Mouse (Mus musculus): ENCODE measurements at regions not wholly inside any gene's neighbourhood (a gene's known extent, or its start where the extent isn't known, plus 50 kb on each side); places are given as distances from the start of the nearest gene placed in this dataset.

GRCm38 (mm10) chr15:50246418-50247186 is 3638.1 kb upstream of the Gm7489 start:
- no peak for ATAC-seq

GRCm38 (mm10) chr15:50260057-50260456 is 3624.6 kb upstream of the Gm7489 start:
- no peak for ATAC-seq

GRCm38 (mm10) chr15:50261245-50261872 is 3623.3 kb upstream of the Gm7489 start:
- peak; percentile 73 for ATAC-seq

- no peak for ATAC-seq
Observed at GRCm38 (mm10) chr15:50267542-50267941, 3617.2 kb upstream of the Gm7489 start.

GRCm38 (mm10) chr15:50271646-50272045 is 3613.1 kb upstream of the Gm7489 start:
- ATAC-seq, result no peak

GRCm38 (mm10) chr15:50282576-50282975 is 3602.1 kb upstream of the Gm7489 start:
- no peak for ATAC-seq

- no peak for ATAC-seq
Observed at GRCm38 (mm10) chr15:50283491-50283890, 3601.2 kb upstream of the Gm7489 start.

- no peak for ATAC-seq
Observed at GRCm38 (mm10) chr15:50301831-50302230, 3582.9 kb upstream of the Gm7489 start.

- no peak for ATAC-seq
Observed at GRCm38 (mm10) chr15:50304085-50304484, 3580.6 kb upstream of the Gm7489 start.

GRCm38 (mm10) chr15:50320796-50321195 is 3563.9 kb upstream of the Gm7489 start:
- no peak for ATAC-seq

GRCm38 (mm10) chr15:50345536-50345935 is 3539.2 kb upstream of the Gm7489 start:
- no peak for ATAC-seq

- no peak for ATAC-seq
Observed at GRCm38 (mm10) chr15:50346953-50347352, 3537.8 kb upstream of the Gm7489 start.

GRCm38 (mm10) chr15:50360033-50360988 is 3524.4 kb upstream of the Gm7489 start:
- ATAC-seq, result no peak

- ATAC-seq, result peak; percentile 45
Observed at GRCm38 (mm10) chr15:50361334-50361733, 3523.4 kb upstream of the Gm7489 start.

GRCm38 (mm10) chr15:50361751-50362507 is 3522.8 kb upstream of the Gm7489 start:
- peak; percentile 71 for ATAC-seq

GRCm38 (mm10) chr15:50400006-50400781 is 3484.5 kb upstream of the Gm7489 start:
- peak; percentile 52 for ATAC-seq

GRCm38 (mm10) chr15:50401386-50401785 is 3483.3 kb upstream of the Gm7489 start:
- ATAC-seq, result no peak

GRCm38 (mm10) chr15:50402551-50402950 is 3482.2 kb upstream of the Gm7489 start:
- peak; percentile 70 for ATAC-seq

GRCm38 (mm10) chr15:50403883-50404282 is 3480.8 kb upstream of the Gm7489 start:
- no peak for ATAC-seq

- no peak for ATAC-seq
Observed at GRCm38 (mm10) chr15:50408985-50409384, 3475.7 kb upstream of the Gm7489 start.

GRCm38 (mm10) chr15:50417641-50418040 is 3467.1 kb upstream of the Gm7489 start:
- no peak for ATAC-seq
